8 mouse cellular contexts compared by ENCODE assay signal in the genomic region with DNA sequence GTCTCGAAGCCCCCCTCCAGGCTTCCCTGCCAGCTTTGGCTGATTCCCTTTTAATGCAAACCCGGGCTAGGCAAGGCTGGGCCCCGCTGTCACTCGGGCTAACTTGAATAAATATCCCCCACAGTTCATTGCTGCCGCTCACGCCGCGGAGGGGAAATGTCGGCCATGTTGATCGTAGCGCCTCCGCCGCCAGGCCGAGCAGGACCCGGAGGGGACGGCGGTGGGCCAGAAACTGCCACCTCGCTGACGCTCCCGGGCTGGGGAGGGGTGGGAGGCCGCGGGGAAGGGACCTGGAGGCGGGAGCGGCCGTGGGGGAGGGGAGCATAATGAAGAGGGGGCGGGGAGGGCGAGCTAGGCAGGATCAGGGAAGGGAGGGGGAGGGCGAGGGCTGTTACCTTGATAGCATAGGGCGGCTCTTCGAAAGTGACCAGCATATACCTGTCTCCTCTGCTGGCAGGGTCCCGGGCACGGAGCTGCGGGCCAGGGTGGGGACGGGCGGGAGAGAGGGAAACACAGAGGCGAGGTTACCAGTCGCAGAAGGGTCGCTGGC. TPM values are rescaled to one million over a fixed set of nuclear protein-coding genes. Genes with fewer than 3 reads are reported as not detected.
DNase-seq lines count a peak whose midpoint lies in the region; ATAC-seq lines count a peak whose summit lies in the region.

No protein-coding gene starts in this region.

- no peaks in the 10 kb centered on the region for H3K9me3 ChIP-seq in megakaryocyte, embryonic 14.5 days

- peak; percentile 19 for ATAC-seq in common myeloid progenitor, adult 5-6 weeks (replicated peaks; ENCODE audit: low read depth, poor library complexity, severe bottlenecking)

- H3K27me3 ChIP-seq in megakaryocyte, embryonic 14.5 days (replicated peaks) = no peaks in the 10 kb centered on the region

- peak; percentile 70 for DNase-seq in T-cell, adult 2 months (ENCODE audit: low spot score)
- peak; percentile 49 to 57 for DNase-seq in gastrocnemius, adult 8-10 months (ENCODE audit: low spot score in 2 of 2)
- DNase-seq in induced T-regulatory cell, adult 2 months (ENCODE audit: low read depth) = peak; percentile 84
- peak; percentile 23 to 69 for DNase-seq in left cerebral cortex, adult 9 months (ENCODE audit: low spot score in 2 of 2)
- DNase-seq in right cerebral cortex, adult 2 months (ENCODE audit: low spot score in 2 of 2) = peak; percentile 58 to 67
- DNase-seq in urinary bladder, postnatal 10 days (ENCODE audit: low spot score) = peak; percentile 23

- peak overlapping the region; percentile 99 for H3K4me3 ChIP-seq in megakaryocyte, embryonic 14.5 days (replicated peaks)

- peaks cover 49% of the 10 kb centered on the region for H3K4me1 ChIP-seq in megakaryocyte, embryonic 14.5 days

- H3K36me3 ChIP-seq in megakaryocyte, embryonic 14.5 days (replicated peaks; ENCODE audit: low read length) = peaks cover 28% of the 10 kb centered on the region

RNA-seq across cellular contexts. Expression of gene Ints6, which starts 1.1 kb away (rescaled TPM):
- total RNA-seq in common myeloid progenitor, adult 5-6 weeks (2017) = 72.9 and 102 TPM in 2 replicates
- 10 to 100 TPM; 11.3 to 16.8 (median 15.4) TPM for total RNA-seq in gastrocnemius, adult 8-10 months (2022)
- 3.7 and 19.1 TPM in 2 replicates for polyA plus RNA-seq in megakaryocyte, embryonic 14.5 days (2012; ENCODE audit: insufficient read depth, low replicate concordance)

Comparison
In these comparisons a context has a peak if more than half of its experiments do, and no peak if none do; other contexts are left out.
1. Peak in every context shown above with its lines: DNase-seq, ATAC-seq and H3K4me3 ChIP-seq.
2. DNase-seq: peak in every context shown above with its lines; median percentile 84 in induced T-regulatory cell, adult 2 months; 70 in T-cell, adult 2 months; 62 in right cerebral cortex, adult 2 months; 53 in gastrocnemius, adult 8-10 months; 46 in left cerebral cortex, adult 9 months; 23 in urinary bladder, postnatal 10 days.